Mouse (Mus musculus) hindbrain, postnatal 0 days (tissue): ENCODE data around the gene Raph1. TPM values are rescaled to one million over a fixed set of nuclear protein-coding genes. Genes with fewer than 3 reads are reported as not detected.

Experiments
- ATAC-seq: fragments of 200-750 bp; cut with Nextera tagmentation; 2 replicates; pipeline ENCODE4 v1.8.0; 2017; ENCODE audit warnings: mild to moderate bottlenecking, moderate TSS enrichment, moderate library complexity
- DNase-seq: peaks from one replicate; pipeline ENCODE4 v3.0.0-alpha.2; 2015; ENCODE audit warnings: low spot score
- H3K27ac ChIP-seq: fragments of 300-500 bp; sonication (generic); 2 replicates; pipeline ENCODE4 v1.5.1; 2014; ENCODE audit warnings: mild to moderate bottlenecking
- H3K27me3 ChIP-seq: fragments of 300-500 bp; sonication (generic); 2 replicates; pipeline ENCODE4 v1.6.1; 2014; ENCODE audit warnings: low read length, mixed read lengths; ENCODE audit not compliant: insufficient read depth
- H3K36me3 ChIP-seq: fragments of 300-500 bp; sonication (generic); 2 replicates; pipeline ENCODE4 v1.6.1; 2014; ENCODE audit warnings: low read length, mixed read lengths; ENCODE audit not compliant: insufficient read depth
- H3K4me1 ChIP-seq: fragments of 300-500 bp; sonication (generic); 2 replicates; pipeline ENCODE4 v1.6.1; 2014; ENCODE audit warnings: antibody characterized with exemption, low read length, mixed read lengths; ENCODE audit not compliant: insufficient read depth
- H3K4me2 ChIP-seq: fragments of 300-500 bp; sonication (generic); 2 replicates; pipeline ENCODE4 v1.6.1; 2014; ENCODE audit warnings: low read depth, mild to moderate bottlenecking, low read length, moderate library complexity, mixed read lengths
- H3K4me3 ChIP-seq: fragments of 300-500 bp; sonication (generic); 2 replicates; pipeline ENCODE4 v1.5.1; 2014; ENCODE audit warnings: low read length
- H3K9ac ChIP-seq: fragments of 300-500 bp; sonication (generic); replicated peaks from 2 replicates; pipeline ENCODE4 v1.6.1; 2014; ENCODE audit warnings: mild to moderate bottlenecking, low read length, moderate library complexity, mixed read lengths
- H3K9me3 ChIP-seq: fragments of 300-500 bp; sonication (generic); 2 replicates; pipeline ENCODE4 v1.6.1; 2016; ENCODE audit warnings: low read length, mixed read lengths
- CTCF ChIP-seq: IDR thresholded peaks from 2 replicates; pipeline ENCODE4 v1.5.1; 2016; ENCODE audit warnings: antibody characterized with exemption, control low read depth, low read depth
- WGBS: fragments of 180-500 bp; shearing (Covaris S2); extraction: QIAGEN DNeasy Blood & Tissue Kit; methylation state at CpG from one replicate; pipeline ENCODE4 v1.1.7; 2014; 5-methylcytosine and 5-hydroxymethylcytosine counted together
- polyA plus RNA-seq: library from polyadenylated mRNA; unstranded; fragments of >200 nt; fragmentation: Nextera tagmentation; extraction: Ambion mirVana; gene quantifications from 2 replicates; pipeline ENCODE4 v1.2.1, GENCODE M21; 2015
- total RNA-seq: library from RNA; depleted of rRNA; stranded (reverse); fragments of >200 nt; gene quantifications from 2 replicates; pipeline ENCODE4 v1.2.3, GENCODE M21; 2014

Raph1 gene
- total and polyA plus RNA-seq, 2 experiments from 2014 or later = 18.7 to 31.0 TPM

DNA sequence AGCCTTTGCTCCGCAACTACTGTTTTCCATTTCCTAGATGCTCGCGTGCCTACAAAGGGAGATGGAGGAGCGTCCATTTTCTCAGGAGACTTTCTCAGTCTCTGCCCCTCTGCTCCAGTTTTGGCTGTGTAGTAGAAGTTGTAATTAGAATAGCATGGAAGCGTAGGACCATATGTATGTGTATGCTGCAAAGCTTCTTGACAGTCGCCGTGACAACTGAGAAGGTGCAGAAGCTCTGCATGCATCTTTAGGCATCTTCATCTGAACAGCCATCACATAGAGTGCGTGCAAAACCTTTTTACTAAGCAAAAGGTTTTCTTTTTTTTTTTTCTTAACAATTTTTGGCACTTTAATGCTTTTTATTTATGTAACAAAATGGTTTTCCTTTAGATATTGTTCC, 14.1 kb upstream of the Raph1 start:
- 81% methylated on average over 8 of the region's 8 CpGs for WGBS
- H3K27me3 ChIP-seq = no peaks in the 10 kb centered on the region
- TF ChIP-seq CTCF = no peak
- no peaks in the 10 kb centered on the region for H3K9me3 ChIP-seq
- H3K27ac ChIP-seq = no peak overlapping the region
- H3K4me1 ChIP-seq = no peaks in the 10 kb centered on the region
- no peak overlapping the region for H3K9ac ChIP-seq
- ATAC-seq (no peak), DNase-seq (no peak)
- H3K4me3 ChIP-seq = no peak overlapping the region
- H3K4me2 ChIP-seq = no peak overlapping the region
- no peaks in the 10 kb centered on the region for H3K36me3 ChIP-seq

DNA sequence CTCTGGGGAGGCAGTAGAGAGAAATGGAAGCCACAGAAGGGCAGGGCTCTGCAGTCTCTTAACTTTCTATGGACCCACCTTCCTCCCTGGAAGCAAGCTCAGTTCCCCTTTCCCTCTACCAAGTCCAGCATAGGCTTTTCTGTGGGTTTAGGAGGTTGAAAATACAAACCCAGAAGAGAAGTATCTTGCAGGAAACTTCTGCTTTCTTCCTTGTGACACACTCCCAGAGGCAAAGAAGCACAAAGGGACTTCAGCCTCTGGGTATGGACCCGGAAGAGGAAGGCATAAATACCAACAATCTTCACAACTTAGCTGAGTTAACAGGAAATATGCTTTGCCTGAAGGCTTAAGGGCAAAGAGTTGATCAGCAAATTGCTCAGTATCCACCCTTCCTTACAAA, 13.0 kb upstream of the Raph1 start:
- no peak for TF ChIP-seq CTCF
- Histone ChIP-seq H3K27ac (no peak overlapping the region), H3K9ac (no peak overlapping the region), H3K4me3 (no peak overlapping the region), H3K27me3 (no peaks in the 10 kb centered on the region), H3K4me1 (no peaks in the 10 kb centered on the region), H3K36me3 (no peaks in the 10 kb centered on the region), H3K9me3 (no peaks in the 10 kb centered on the region), H3K4me2 (no peak overlapping the region)
- no peak for ATAC-seq
- 64% methylated on average over 1 of the region's 1 CpGs for WGBS
- DNase-seq = no peak

DNA sequence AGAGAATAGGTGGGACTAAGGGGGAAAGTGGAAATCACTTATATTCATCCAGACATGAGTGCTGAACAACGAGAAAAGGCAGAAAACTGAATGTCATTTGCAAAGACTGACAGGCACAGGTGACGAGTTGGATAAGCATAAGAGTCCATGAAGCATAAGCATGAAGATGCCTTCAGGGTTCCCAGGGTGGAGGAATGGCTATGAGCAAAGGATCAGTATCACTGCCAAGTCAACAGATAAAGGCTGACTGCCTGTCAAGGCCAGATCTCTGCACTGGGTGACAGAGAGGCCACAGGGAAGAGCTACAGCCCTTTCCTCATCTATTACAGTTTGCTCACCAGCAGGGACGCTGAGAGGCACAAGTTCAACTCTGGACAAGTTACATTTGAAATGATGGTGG, 5.8 kb upstream of the Raph1 start:
- H3K36me3 ChIP-seq = no peaks in the 10 kb centered on the region
- no peaks in the 10 kb centered on the region for H3K4me1 ChIP-seq
- no peaks in the 10 kb centered on the region for H3K9me3 ChIP-seq
- ATAC-seq = no peak
- no peak overlapping the region for H3K4me3 ChIP-seq
- WGBS = 73% methylated on average over 3 of the region's 3 CpGs
- no peak for DNase-seq
- TF ChIP-seq CTCF = no peak
- H3K4me2 ChIP-seq = no peak overlapping the region
- no peaks in the 10 kb centered on the region for H3K27me3 ChIP-seq
- no peak overlapping the region for H3K27ac ChIP-seq
- H3K9ac ChIP-seq = no peak overlapping the region

DNA sequence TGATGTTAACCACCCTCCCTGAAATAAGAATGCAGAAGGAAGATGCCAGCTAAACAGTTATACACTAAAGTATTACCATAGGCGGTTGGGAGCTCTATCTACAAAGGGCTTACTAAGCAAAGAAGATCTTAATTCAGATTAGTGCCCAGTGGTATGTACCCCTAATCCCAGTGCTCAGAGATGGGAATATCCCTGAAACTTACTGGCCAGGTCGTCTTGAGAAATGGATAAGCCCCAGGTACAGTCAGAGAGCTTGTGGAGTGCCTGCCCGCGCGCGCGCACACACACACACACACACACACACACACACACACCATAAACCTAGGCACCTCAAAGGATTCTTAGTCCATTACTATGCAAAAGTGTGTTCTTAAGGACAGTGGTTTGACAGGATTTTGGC, 2.8 kb upstream of the Raph1 start:
- Histone ChIP-seq H3K9ac (no peak overlapping the region), H3K4me3 (no peak overlapping the region), H3K4me2 (no peak overlapping the region), H3K27ac (no peak overlapping the region), H3K27me3 (no peaks in the 10 kb centered on the region), H3K36me3 (no peaks in the 10 kb centered on the region), H3K9me3 (no peaks in the 10 kb centered on the region), H3K4me1 (no peaks in the 10 kb centered on the region)
- DNase-seq = no peak
- ATAC-seq = no peak
- 93% methylated on average over 7 of the region's 7 CpGs for WGBS
- TF ChIP-seq CTCF = no peak

DNA sequence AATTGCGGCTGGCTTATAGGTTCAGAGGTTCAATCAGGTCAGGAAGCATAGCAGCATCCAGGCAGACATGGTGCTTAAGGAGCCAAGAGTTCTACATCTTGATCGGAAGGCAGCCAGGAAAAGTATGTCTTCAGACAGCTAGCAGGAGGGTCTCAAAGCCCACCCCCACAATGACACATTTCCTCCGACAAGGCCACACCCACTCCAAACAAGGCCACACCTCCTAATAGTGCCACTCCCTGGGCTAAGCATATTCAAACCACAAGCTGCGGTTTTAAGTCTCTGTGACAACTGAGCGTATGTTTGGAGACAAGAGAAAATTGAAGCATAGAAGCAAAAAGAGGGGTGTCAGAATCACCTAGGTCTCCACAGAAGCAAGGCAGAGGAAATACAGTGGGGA, 2.3 kb upstream of the Raph1 start:
- H3K36me3 ChIP-seq = no peaks in the 10 kb centered on the region
- WGBS = 64% methylated on average over 5 of the region's 5 CpGs
- no peaks in the 10 kb centered on the region for H3K9me3 ChIP-seq
- no peaks in the 10 kb centered on the region for H3K27me3 ChIP-seq
- TF ChIP-seq CTCF = no peak
- H3K4me1 ChIP-seq = no peaks in the 10 kb centered on the region
- ATAC-seq (no peak), DNase-seq (no peak)
- no peak overlapping the region for H3K4me3 ChIP-seq
- no peak overlapping the region for H3K27ac ChIP-seq
- H3K9ac ChIP-seq = no peak overlapping the region
- no peak overlapping the region for H3K4me2 ChIP-seq

DNA sequence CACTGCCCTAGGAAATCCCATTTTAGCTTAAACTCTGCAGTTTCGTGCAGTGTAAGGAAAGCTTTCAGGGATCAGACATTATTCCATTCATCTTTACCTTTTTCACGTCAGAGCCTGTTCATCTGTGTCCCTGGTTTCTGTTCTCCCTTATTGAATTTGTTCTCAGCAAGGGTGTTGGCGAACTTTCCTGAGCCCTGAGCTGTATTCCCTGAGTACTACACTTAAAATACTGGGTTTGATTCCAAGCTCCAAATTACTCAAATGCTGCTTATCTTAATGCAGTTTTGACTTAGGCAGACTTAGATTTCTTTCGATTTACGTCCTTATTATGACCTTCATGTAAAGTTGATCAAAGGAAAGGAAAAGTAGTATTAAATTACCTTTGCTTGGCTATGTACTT, 417 bp upstream of the Raph1 start:
- Histone ChIP-seq H3K4me1 (no peaks in the 10 kb centered on the region), H3K27ac (peak overlapping the region; percentile 97), H3K9me3 (no peaks in the 10 kb centered on the region), H3K4me3 (peak overlapping the region; percentile 89), H3K4me2 (peak overlapping the region; percentile 83), H3K9ac (peak overlapping the region; percentile 96), H3K36me3 (no peaks in the 10 kb centered on the region), H3K27me3 (no peaks in the 10 kb centered on the region)
- DNase-seq (no peak), ATAC-seq (no peak)
- TF ChIP-seq CTCF = no peak
- WGBS = 22% methylated on average over 5 of the region's 5 CpGs

DNA sequence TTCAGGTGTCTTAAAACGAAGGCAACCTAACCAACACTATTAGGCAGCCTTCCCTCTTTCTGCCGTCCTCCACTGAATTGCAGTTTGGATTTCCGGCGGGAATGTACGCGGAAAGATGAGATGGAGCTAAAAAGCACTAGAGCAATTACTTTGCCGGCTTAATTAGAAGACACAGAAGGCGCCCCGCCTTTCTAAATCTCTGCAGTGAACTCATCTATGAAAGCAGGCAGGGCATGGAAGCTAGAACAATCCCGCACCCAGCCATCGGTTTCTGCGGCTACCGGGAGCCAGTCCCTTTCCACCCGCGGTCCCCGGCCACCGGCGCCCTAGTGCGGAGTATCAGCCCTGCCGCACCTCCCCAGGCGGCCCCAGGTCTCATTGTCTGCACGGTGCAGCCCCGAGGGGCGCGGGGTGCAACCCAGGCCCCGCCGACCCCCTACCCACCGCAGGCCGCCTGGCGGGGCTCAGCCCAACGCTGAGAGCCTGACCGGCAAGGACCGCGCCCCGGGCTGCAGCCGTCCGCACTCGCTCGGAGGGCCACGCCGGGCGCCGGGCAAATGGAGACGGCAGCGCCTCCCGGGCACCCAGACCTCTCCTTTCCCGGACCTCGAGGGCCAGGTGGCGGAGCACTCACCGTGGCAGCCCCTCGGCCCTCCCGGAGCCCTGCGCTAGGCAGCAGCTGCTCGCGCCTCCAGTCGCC, 823 bp downstream of the Raph1 start:
- no peak for TF ChIP-seq CTCF

More for the DNA sequence above, 823 bp downstream of the Raph1 start:
- Histone ChIP-seq H3K4me1 (no peaks in the 10 kb centered on the region), H3K36me3 (no peaks in the 10 kb centered on the region), H3K4me3 (peak overlapping the region; percentile 89), H3K27me3 (no peaks in the 10 kb centered on the region), H3K9ac (peak overlapping the region; percentile 96), H3K4me2 (peak overlapping the region; percentile 83), H3K27ac (peak overlapping the region; percentile 97), H3K9me3 (no peaks in the 10 kb centered on the region)
- DNase-seq = peak; percentile 74
- under 1% methylated on average over 56 of the region's 56 CpGs for WGBS
- ATAC-seq = peak; percentile 80
